Mouse (Mus musculus) frontal cortex, postnatal 36 days (tissue): Measurements from ENCODE around the gene H2afy.

Experiments
- DNase-seq, 2 experiments: peaks; one replicate each; pipeline ENCODE4 v3.0.0; 2022; ENCODE audit warnings: low spot score in 2 of 2

The H2afy gene

GRCm38 (mm10) chr13:56136200-56136599 is at the start of gene H2afy:
TSS of gene H2afy (minus strand) at chr13:56136361.
- DNase-seq: no peak

- DNase-seq: no peak
Measured at GRCm38 (mm10) chr13:56183687-56184086, 47.5 kb upstream of the H2afy start.

- DNase-seq: no peak
Measured at GRCm38 (mm10) chr13:56181424-56181823, 45.3 kb upstream of the H2afy start.

GRCm38 (mm10) chr13:56178416-56179035 is 42.4 kb upstream of the H2afy start, which contains the start of gene Tifab:
TSS of gene Tifab (minus strand) at chr13:56178885.
- no peak for DNase-seq

GRCm38 (mm10) chr13:56176310-56176709 is 40.1 kb upstream of the H2afy start:
- DNase-seq: no peak

- DNase-seq: no peak
Measured at GRCm38 (mm10) chr13:56175848-56176247, 39.7 kb upstream of the H2afy start.

GRCm38 (mm10) chr13:56172901-56173545 is 36.9 kb upstream of the H2afy start:
- DNase-seq: no peak

GRCm38 (mm10) chr13:56172106-56172505 is 35.9 kb upstream of the H2afy start:
- DNase-seq: no peak

- no peak for DNase-seq
Measured at GRCm38 (mm10) chr13:56168403-56168781, 32.2 kb upstream of the H2afy start.

GRCm38 (mm10) chr13:56167446-56168402 is 31.6 kb upstream of the H2afy start:
- no peak for DNase-seq

GRCm38 (mm10) chr13:56165561-56165960 is 29.4 kb upstream of the H2afy start:
- no peak for DNase-seq

GRCm38 (mm10) chr13:56164372-56164771 is 28.2 kb upstream of the H2afy start:
- no peak for DNase-seq

- DNase-seq: no peak
Measured at GRCm38 (mm10) chr13:56163751-56164150, 27.6 kb upstream of the H2afy start.

GRCm38 (mm10) chr13:56162859-56163258 is 26.7 kb upstream of the H2afy start:
- no peak for DNase-seq

- no peak for DNase-seq
Measured at GRCm38 (mm10) chr13:56159614-56160363, 23.6 kb upstream of the H2afy start.

- no peak for DNase-seq
Measured at GRCm38 (mm10) chr13:56159016-56159601, 22.9 kb upstream of the H2afy start.

- no peak for DNase-seq
Measured at GRCm38 (mm10) chr13:56155671-56156070, 19.5 kb upstream of the H2afy start.

- DNase-seq: no peak
Measured at GRCm38 (mm10) chr13:56155048-56155447, 18.9 kb upstream of the H2afy start.

GRCm38 (mm10) chr13:56152773-56153460 is 16.8 kb upstream of the H2afy start:
- DNase-seq: no peak

- peak; percentile 44 to 62 for DNase-seq
Measured at GRCm38 (mm10) chr13:56151404-56152226, 15.5 kb upstream of the H2afy start.
